Mouse (Mus musculus): Measurements from ENCODE around the gene Rhbdd3. TPM values are rescaled to one million over a fixed set of nuclear protein-coding genes. Genes with fewer than 3 reads are reported as not detected.

Gene Rhbdd3
- 16.5 and 19.5 TPM in 2 replicates for polyA plus RNA-seq (2011; ENCODE audit: insufficient read length, low read depth, missing spikeins)

GRCm38 (mm10) chr11:5098736-5099542, at the start of gene Rhbdd3, which contains the start of gene Ewsr1:
Gene Rhbdd3, plus strand, starts transcription at chr11:5098926.
Gene Ewsr1, minus strand, starts transcription at chr11:5099266.
- TF ChIP-seq POLR2A (IDR thresholded peaks at IDR 0.05; ENCODE audit: low read depth, low read length), result peak; percentile 93
- no peak for TF ChIP-seq CTCF (IDR thresholded peaks at IDR 0.05; ENCODE audit: borderline replicate concordance, insufficient read depth, low read length)
- peak within 1 kb of the TSS; percentile 89 for H3K4me3 ChIP-seq (ENCODE audit: insufficient read depth, low read length)
- peak within 1 kb of the TSS; percentile 99 for H3K27ac ChIP-seq (ENCODE audit: insufficient read depth, low read length)
- 0 out of 2 replicates have a peak, but pooled peaks cover 2% of the 10 kb centered on the region for H3K4me1 ChIP-seq (ENCODE audit: control insufficient read depth, insufficient read depth, low read length)

GRCm38 (mm10) chr11:5051629-5052028, 47.1 kb upstream of the Rhbdd3 start:
- Histone ChIP-seq H3K4me1 (ENCODE audit: control insufficient read depth, insufficient read depth, low read length) (no peaks in the 10 kb centered on the region), H3K27ac (ENCODE audit: insufficient read depth, low read length) (no peak overlapping the region), H3K4me3 (ENCODE audit: insufficient read depth, low read length) (no peak overlapping the region)
- no peak for TF ChIP-seq CTCF (IDR thresholded peaks at IDR 0.05; ENCODE audit: borderline replicate concordance, insufficient read depth, low read length)
- TF ChIP-seq POLR2A (IDR thresholded peaks at IDR 0.05; ENCODE audit: low read depth, low read length), result no peak

DNA sequence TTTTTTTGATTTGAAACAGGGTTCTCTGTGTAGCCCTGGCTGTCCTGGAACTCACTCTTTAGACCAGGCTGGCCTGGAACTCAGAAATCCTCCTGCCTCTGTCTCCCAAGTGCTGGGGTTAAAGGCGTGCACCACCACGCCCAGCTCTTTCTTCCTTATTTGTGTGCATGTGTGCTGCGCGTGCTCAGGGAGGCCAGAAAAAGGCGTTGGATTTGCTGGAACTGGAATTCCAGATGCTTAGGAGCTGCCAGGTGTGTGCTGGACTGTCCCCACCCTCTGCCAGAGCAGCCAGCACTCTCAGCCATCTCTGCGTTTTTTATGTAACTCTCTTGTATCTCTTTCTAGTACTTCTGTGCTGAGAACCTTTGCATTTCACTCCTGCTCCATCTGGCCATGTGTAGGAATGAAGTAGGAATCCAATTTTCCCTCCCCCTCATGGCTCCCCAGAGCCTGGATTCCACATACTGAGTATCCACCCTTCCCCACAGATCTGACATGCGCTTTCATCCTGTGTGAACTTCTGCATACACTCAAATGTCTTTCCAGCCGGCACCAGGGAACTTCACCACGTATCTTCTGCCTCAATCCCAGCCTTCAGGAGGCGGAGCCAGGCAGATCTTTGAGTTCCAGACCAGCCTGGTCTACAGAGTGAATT, 46.4 kb upstream of the Rhbdd3 start:
- no peaks in the 10 kb centered on the region for H3K4me1 ChIP-seq (ENCODE audit: control insufficient read depth, insufficient read depth, low read length)
- H3K4me3 ChIP-seq (ENCODE audit: insufficient read depth, low read length), result no peak overlapping the region
- no peak overlapping the region for H3K27ac ChIP-seq (ENCODE audit: insufficient read depth, low read length)
- TF ChIP-seq POLR2A (IDR thresholded peaks at IDR 0.05; ENCODE audit: low read depth, low read length) (no peak), CTCF (IDR thresholded peaks at IDR 0.05; ENCODE audit: borderline replicate concordance, insufficient read depth, low read length) (no peak)

- no peak overlapping the region for H3K4me3 ChIP-seq (ENCODE audit: insufficient read depth, low read length)
- no peak overlapping the region for H3K27ac ChIP-seq (ENCODE audit: insufficient read depth, low read length)
- TF ChIP-seq POLR2A (IDR thresholded peaks at IDR 0.05; ENCODE audit: low read depth, low read length) (no peak), CTCF (IDR thresholded peaks at IDR 0.05; ENCODE audit: borderline replicate concordance, insufficient read depth, low read length) (no peak)
- no peaks in the 10 kb centered on the region for H3K4me1 ChIP-seq (ENCODE audit: control insufficient read depth, insufficient read depth, low read length)
Observed at GRCm38 (mm10) chr11:5054151-5054550, 44.6 kb upstream of the Rhbdd3 start.

GRCm38 (mm10) chr11:5054874-5055273, 43.9 kb upstream of the Rhbdd3 start:
- H3K27ac ChIP-seq (ENCODE audit: insufficient read depth, low read length), result no peak overlapping the region
- H3K4me3 ChIP-seq (ENCODE audit: insufficient read depth, low read length), result no peak overlapping the region
- no peak for TF ChIP-seq POLR2A (IDR thresholded peaks at IDR 0.05; ENCODE audit: low read depth, low read length)
- no peak for TF ChIP-seq CTCF (IDR thresholded peaks at IDR 0.05; ENCODE audit: borderline replicate concordance, insufficient read depth, low read length)
- no peaks in the 10 kb centered on the region for H3K4me1 ChIP-seq (ENCODE audit: control insufficient read depth, insufficient read depth, low read length)

GRCm38 (mm10) chr11:5055945-5056938, 42.5 kb upstream of the Rhbdd3 start:
- TF ChIP-seq POLR2A (IDR thresholded peaks at IDR 0.05; ENCODE audit: low read depth, low read length) (no peak), CTCF (IDR thresholded peaks at IDR 0.05; ENCODE audit: borderline replicate concordance, insufficient read depth, low read length) (no peak)
- Histone ChIP-seq H3K4me3 (ENCODE audit: insufficient read depth, low read length) (no peak overlapping the region), H3K27ac (ENCODE audit: insufficient read depth, low read length) (no peak overlapping the region), H3K4me1 (ENCODE audit: control insufficient read depth, insufficient read depth, low read length) (no peaks in the 10 kb centered on the region)

GRCm38 (mm10) chr11:5057064-5057463, 41.7 kb upstream of the Rhbdd3 start:
- no peak overlapping the region for H3K27ac ChIP-seq (ENCODE audit: insufficient read depth, low read length)
- TF ChIP-seq POLR2A (IDR thresholded peaks at IDR 0.05; ENCODE audit: low read depth, low read length) (no peak), CTCF (IDR thresholded peaks at IDR 0.05; ENCODE audit: borderline replicate concordance, insufficient read depth, low read length) (no peak)
- H3K4me1 ChIP-seq (ENCODE audit: control insufficient read depth, insufficient read depth, low read length), result no peaks in the 10 kb centered on the region
- no peak overlapping the region for H3K4me3 ChIP-seq (ENCODE audit: insufficient read depth, low read length)

DNA sequence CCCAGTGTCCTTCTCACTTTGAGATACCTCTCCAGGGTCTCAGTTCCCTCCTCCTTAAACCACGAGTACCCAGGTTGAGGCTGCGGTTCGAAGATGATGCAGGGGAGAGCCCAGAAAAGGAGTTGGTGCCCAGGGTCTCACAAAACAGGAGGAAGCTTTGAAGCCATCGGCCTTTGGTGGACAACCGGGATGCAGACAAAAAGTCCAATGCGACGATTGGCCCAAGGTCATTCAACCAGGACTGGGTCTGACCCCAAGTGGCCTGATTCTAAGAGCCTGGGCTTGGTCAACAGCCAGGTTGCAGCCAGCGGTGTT, 41.2 kb upstream of the Rhbdd3 start:
- H3K27ac ChIP-seq (ENCODE audit: insufficient read depth, low read length), result no peak overlapping the region
- H3K4me1 ChIP-seq (ENCODE audit: control insufficient read depth, insufficient read depth, low read length), result 0 out of 2 replicates have a peak, but pooled peaks cover 2% of the 10 kb centered on the region
- H3K4me3 ChIP-seq (ENCODE audit: insufficient read depth, low read length), result 0 out of 2 replicates have a peak overlapping the region, but pooled peaks have one; percentile 8
- no peak for TF ChIP-seq CTCF (IDR thresholded peaks at IDR 0.05; ENCODE audit: borderline replicate concordance, insufficient read depth, low read length)
- TF ChIP-seq POLR2A (IDR thresholded peaks at IDR 0.05; ENCODE audit: low read depth, low read length), result no peak

Measured in embryonic fibroblast, embryonic 13.5 days (primary cell).